In the genomic region with DNA sequence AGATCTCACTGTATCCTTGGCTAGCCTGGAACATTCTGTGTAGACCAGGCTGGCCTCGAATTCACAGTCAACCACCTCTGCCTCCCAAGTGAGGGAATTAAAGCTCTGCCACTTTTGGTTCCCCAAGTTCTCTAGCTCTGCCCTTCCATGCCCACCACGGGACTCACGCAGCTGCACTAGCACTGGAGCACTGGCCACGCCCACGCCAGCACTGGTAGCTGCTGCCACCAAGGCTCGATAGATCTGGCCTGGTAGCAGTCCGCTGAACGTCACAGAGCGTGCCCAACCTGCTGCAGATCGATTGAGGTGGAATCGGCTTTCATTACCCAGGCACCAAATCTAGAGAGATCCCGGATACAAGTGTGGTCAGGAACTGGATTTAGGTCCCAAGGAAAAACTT, we compare ENCODE assay signal across 8 mouse cellular contexts. TPM values are rescaled to one million over a fixed set of nuclear protein-coding genes. Genes with fewer than 3 reads are reported as not detected.
DNase-seq lines count a peak whose midpoint lies in the region; ATAC-seq lines count a peak whose summit lies in the region.

No protein-coding gene starts in this region.

- peak; percentile 33 to 49 for DNase-seq in lung, adult 18-20 months
- no peak for DNase-seq in lung, postnatal 14 days
- DNase-seq in embryonic facial prominence, embryonic 14.5 days (ENCODE audit: low spot score), result no peak
- peak; percentile 49 to 65 for DNase-seq in thymus, postnatal 36 days
- no peak for DNase-seq in urinary bladder, postnatal 4 days (ENCODE audit: low spot score in 2 of 2)
- no peak for DNase-seq in cerebellum, postnatal 14 days

- peaks cover 7% of the 10 kb centered on the region; the same call in 1 of the 2 replicates for H3K4me1 ChIP-seq in embryonic facial prominence, embryonic 14.5 days (ENCODE audit: control insufficient read depth, insufficient read depth, low read length)
- H3K4me1 ChIP-seq in intestine, embryonic 16.5 days (ENCODE audit: control insufficient read depth, insufficient read depth, low read length), result no peaks in the 10 kb centered on the region
- H3K4me1 ChIP-seq in megakaryocyte, embryonic 14.5 days, result peaks cover 47% of the 10 kb centered on the region

- 0 out of 2 replicates have a peak, but pooled peaks cover 10% of the 10 kb centered on the region for H3K27me3 ChIP-seq in embryonic facial prominence, embryonic 14.5 days (replicated peaks; ENCODE audit: control insufficient read depth, insufficient read depth, low read length)
- no peaks in the 10 kb centered on the region for H3K27me3 ChIP-seq in intestine, embryonic 16.5 days (replicated peaks; ENCODE audit: control insufficient read depth, insufficient read depth, low read length)
- no peaks in the 10 kb centered on the region for H3K27me3 ChIP-seq in megakaryocyte, embryonic 14.5 days (replicated peaks)

- H3K4me3 ChIP-seq in embryonic facial prominence, embryonic 14.5 days (ENCODE audit: low read depth, low read length), result peak overlapping the region; percentile 33
- peak overlapping the region; percentile 29 for H3K4me3 ChIP-seq in intestine, embryonic 16.5 days (ENCODE audit: low read length)
- peak overlapping the region; percentile 30 for H3K4me3 ChIP-seq in megakaryocyte, embryonic 14.5 days (replicated peaks)

- H3K36me3 ChIP-seq in embryonic facial prominence, embryonic 14.5 days (ENCODE audit: control insufficient read depth, insufficient read depth, low read length), result no peaks in the 10 kb centered on the region
- H3K36me3 ChIP-seq in intestine, embryonic 16.5 days (ENCODE audit: control insufficient read depth, insufficient read depth, low read length), result no peaks in the 10 kb centered on the region
- H3K36me3 ChIP-seq in megakaryocyte, embryonic 14.5 days (replicated peaks; ENCODE audit: low read length), result peaks cover 98% of the 10 kb centered on the region

- no peaks in the 10 kb centered on the region for H3K9me3 ChIP-seq in embryonic facial prominence, embryonic 14.5 days (ENCODE audit: control insufficient read depth, low read length)
- H3K9me3 ChIP-seq in intestine, embryonic 16.5 days (ENCODE audit: control insufficient read depth, low read length), result no peaks in the 10 kb centered on the region
- H3K9me3 ChIP-seq in megakaryocyte, embryonic 14.5 days, result no peaks in the 10 kb centered on the region

- ATAC-seq in embryonic facial prominence, embryonic 14.5 days (ENCODE audit: low read depth), result no peak; the same call in 1 of the 2 replicates
- peak; percentile 46 for ATAC-seq in intestine, embryonic 16.5 days

- H3K9ac ChIP-seq in embryonic facial prominence, embryonic 14.5 days (ENCODE audit: low read depth, low read length), result peak overlapping the region; percentile 50; the same call in 1 of the 2 replicates
- H3K9ac ChIP-seq in intestine, embryonic 16.5 days (ENCODE audit: low read depth, low read length), result 0 out of 2 replicates have a peak overlapping the region, but pooled peaks have one; percentile 61

- 23% methylated on average over 12 of the region's 12 CpGs for WGBS in embryonic facial prominence, embryonic 14.5 days
- 22% methylated on average over 12 of the region's 12 CpGs for WGBS in intestine, embryonic 16.5 days

- peak overlapping the region; percentile 57 for H3K4me2 ChIP-seq in embryonic facial prominence, embryonic 14.5 days (ENCODE audit: low read depth, low read length)
- peak overlapping the region; percentile 60 for H3K4me2 ChIP-seq in intestine, embryonic 16.5 days (ENCODE audit: low read depth, low read length)

- no peak overlapping the region for H3K27ac ChIP-seq in embryonic facial prominence, embryonic 14.5 days (replicated peaks; ENCODE audit: low read depth, low read length)
- no peak overlapping the region for H3K27ac ChIP-seq in intestine, embryonic 16.5 days (ENCODE audit: low read length)

RNA-seq across cellular contexts. Expression of a gene that starts 11.8 kb away (rescaled TPM):
- polyA plus RNA-seq in embryonic facial prominence, embryonic 14.5 days (2014; fragmentation: Nextera tagmentation; extraction: Ambion mirVana), result 0.08 and 0.15 TPM in 2 replicates
- 0.07 TPM in 1 of 2 replicates, not detected in the other for polyA plus RNA-seq in intestine, embryonic 16.5 days (2015; fragmentation: Nextera tagmentation; extraction: Ambion mirVana)
- polyA plus RNA-seq in megakaryocyte, embryonic 14.5 days (2012; ENCODE audit: insufficient read depth, low replicate concordance), result 433 and 1,147 TPM in 2 replicates

RNA-seq across cellular contexts. Expression of a gene that starts 19.5 kb away (rescaled TPM):
- 10.8 and 12.4 TPM in 2 replicates for polyA plus RNA-seq in embryonic facial prominence, embryonic 14.5 days (2014; fragmentation: Nextera tagmentation; extraction: Ambion mirVana)
- polyA plus RNA-seq in intestine, embryonic 16.5 days (2015; fragmentation: Nextera tagmentation; extraction: Ambion mirVana), result 11.7 and 13.9 TPM in 2 replicates
- polyA plus RNA-seq in megakaryocyte, embryonic 14.5 days (2012; ENCODE audit: insufficient read depth, low replicate concordance), result not detected in 2 replicates

RNA-seq across cellular contexts. Expression of a gene that starts 54.1 kb away (rescaled TPM):
- 0.14 and 0.17 TPM in 2 replicates for polyA plus RNA-seq in embryonic facial prominence, embryonic 14.5 days (2014; fragmentation: Nextera tagmentation; extraction: Ambion mirVana)
- 0.05 and 0.09 TPM in 2 replicates for polyA plus RNA-seq in intestine, embryonic 16.5 days (2015; fragmentation: Nextera tagmentation; extraction: Ambion mirVana)
- polyA plus RNA-seq in megakaryocyte, embryonic 14.5 days (2012; ENCODE audit: insufficient read depth, low replicate concordance), result not detected in 2 replicates

Comparison
In these comparisons a context has a peak if more than half of its experiments do, and no peak if none do; other contexts are left out.
1. DNase-seq: peak in lung, adult 18-20 months (2 of 2) and thymus, postnatal 36 days (2 of 2); none in lung, postnatal 14 days (single experiment), embryonic facial prominence, embryonic 14.5 days (single experiment), urinary bladder, postnatal 4 days (0 of 2) and cerebellum, postnatal 14 days (0 of 2).
2. RNA of a gene that starts 11.8 kb away (polyA plus RNA-seq): 433 to 1,147 TPM in megakaryocyte, embryonic 14.5 days; 0.08 to 0.15 TPM in embryonic facial prominence, embryonic 14.5 days and 0.07 TPM in intestine, embryonic 16.5 days; every median in the first group is over 100 times any median in the second.
3. RNA of a gene that starts 19.5 kb away (polyA plus RNA-seq): 11.7 to 13.9 TPM in intestine, embryonic 16.5 days and 10.8 to 12.4 TPM in embryonic facial prominence, embryonic 14.5 days; not detected in megakaryocyte, embryonic 14.5 days; every median in the first group is over 10 times any median in the second.
4. Peak in every context shown above with its lines, with median percentiles within 50 percentile points of each other: H3K4me3 ChIP-seq.